Mouse (Mus musculus): Measurements from ENCODE around the gene Gadd45a.

Gene Gadd45a

DNA sequence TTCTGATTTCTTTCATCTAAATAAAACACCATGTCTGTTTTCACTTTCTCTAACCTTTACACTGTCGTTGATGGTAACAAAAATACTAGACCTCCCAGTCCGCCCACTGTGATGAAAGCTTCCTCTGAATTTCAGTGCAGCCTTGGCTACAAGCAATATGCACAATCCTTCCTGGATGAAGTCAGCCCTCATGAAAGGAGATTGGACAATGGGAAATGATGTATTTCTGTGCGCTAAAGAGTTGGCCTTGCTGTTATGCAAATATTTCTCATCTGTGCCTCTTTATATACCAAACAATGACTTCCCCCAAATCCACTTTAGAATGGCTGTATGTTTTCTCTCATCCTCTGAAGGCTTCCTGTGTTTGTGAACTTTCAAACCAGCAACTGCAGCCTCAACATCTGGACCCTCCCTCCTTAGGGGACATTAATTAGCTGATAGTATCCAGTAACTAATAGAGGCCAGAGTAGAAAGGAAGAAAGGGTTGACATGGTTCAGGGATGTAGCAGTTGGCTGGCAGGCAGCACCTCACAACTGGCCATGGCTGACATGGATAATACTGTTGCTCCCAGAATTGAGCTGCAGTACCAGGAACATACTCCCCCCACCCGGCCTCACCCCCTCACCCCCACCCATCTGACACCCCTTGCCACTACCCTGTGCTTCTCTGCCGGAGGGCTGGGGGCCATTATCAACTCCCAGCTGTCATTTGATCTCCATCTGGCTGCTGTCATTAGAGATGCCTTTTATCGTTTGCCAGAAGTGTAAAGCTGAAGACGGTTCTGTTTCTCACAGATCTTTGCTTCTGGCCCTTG is 11.8 kb upstream of the Gadd45a start:
- intact Hi-C loops (cut with DNase I): no loop called here

DNA sequence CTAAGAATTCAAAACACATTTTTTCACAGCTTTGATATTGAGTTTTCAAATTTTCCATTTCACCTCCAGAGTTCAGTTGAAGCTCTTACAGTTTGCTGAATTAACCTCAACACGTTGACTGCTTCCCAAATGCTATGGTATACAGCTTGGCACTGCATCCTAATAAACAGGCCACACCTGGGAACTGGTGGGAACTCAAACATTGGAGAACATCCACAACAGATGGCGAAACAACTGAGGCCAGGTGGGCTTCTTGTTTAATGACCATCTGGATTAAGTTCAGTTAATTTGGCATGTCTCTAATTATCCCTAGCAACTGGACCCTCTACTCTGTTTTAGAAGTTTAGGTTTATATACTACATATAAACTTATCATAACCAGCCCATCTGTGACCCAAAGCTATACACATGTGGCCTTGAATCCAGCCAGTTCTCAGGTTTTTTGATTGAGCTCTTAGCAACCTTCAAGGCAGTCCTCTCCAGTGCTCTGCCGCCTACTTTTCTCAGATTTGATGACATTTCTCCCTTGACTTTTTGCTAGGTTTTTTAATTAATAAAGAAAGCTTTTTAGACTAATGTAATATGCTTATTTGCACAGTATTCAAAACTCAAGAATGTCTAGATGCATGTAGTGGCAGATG is 10.9 kb upstream of the Gadd45a start:
- intact Hi-C loops (cut with DNase I): no loop called here

DNA sequence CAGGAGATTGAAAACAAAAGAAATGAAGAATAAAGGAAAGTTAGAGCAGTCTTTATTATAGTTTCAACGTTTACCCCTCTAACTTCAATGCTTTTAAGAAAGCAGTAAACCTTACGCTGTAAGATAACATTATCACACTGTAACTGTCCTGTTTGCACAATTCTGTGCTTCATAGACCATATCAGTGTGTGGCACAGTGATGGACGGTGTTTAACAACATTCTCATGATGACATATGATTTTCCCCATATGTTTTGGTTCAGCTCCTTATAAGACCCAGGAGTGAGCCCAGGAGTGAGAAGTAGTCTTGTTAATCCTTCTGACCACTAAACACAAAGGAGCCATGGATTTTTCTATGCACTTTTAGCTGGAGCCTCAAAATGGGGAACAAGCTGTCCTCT is 9.7 kb upstream of the Gadd45a start:
- intact Hi-C loops (cut with DNase I): no loop called here

DNA sequence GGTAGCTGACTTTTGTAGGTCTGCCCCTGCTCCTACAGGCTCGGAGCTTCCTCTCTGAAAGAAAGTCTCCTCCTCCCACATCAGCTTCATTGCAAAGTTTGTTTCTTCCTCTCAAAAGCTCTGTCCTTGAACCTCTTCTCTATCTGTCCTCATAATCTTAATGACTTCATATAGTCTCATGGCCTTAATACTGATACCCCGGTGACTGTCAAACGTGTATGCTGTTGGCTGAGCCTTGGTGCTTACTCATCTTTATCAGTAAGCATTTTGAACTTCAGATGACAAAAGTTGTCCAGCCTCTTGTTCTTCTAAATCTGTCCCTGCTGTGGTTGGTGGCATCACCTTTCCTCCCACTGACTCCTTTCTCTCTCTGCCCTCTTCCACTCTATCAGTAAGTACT is 8.2 kb upstream of the Gadd45a start:
- intact Hi-C loops (cut with DNase I): no loop called here

DNA sequence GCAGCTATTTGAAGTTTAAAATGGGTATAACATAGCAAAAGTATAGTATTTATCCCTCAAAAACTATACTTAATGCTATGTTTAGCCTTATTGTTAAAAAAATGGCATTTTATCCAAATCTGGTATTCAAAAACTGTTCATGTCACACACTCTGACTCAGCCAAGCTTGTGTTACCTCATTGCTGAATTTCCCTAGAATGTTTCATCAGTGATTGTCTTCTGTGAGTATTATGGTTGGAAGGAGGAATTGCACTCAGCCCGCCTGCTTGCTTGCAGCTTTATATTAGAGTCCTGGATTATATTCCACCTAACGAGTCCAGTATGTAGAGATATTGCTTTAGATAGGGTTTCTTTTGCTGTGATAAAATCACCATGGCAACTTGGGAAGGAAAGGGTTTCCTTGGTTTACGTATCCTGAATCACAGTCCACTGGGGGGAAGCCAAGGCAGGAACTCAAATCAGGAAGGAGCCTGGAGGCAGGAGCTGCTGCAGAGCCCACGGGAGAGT is 3.7 kb upstream of the Gadd45a start:
- intact Hi-C loops (cut with DNase I): no loop called here

DNA sequence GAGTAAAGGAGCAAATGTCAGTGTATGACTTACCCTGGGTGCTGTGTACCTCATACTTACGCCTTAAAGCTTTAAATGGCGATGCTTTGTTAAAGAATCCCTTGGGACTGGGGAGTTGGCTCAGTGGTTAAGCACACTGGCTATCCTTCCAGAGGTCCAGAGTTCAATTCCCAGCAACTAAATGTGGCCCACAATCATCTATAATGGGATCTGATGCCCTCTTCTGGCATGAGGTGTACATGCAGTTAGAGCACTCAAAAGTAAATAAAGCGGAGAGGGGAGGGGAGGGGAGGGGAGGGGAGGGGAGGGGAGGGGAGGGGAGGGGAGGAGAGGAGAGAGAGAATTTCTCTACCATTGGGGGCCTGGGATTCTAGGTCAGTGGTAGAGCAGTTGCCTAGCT is 1.7 kb upstream of the Gadd45a start:
- intact Hi-C loops (cut with DNase I): loop anchor here (5.0 kb wide), 2 partner anchors 103 to 118 kb away; no protein-coding TSS in a partner anchor

DNA sequence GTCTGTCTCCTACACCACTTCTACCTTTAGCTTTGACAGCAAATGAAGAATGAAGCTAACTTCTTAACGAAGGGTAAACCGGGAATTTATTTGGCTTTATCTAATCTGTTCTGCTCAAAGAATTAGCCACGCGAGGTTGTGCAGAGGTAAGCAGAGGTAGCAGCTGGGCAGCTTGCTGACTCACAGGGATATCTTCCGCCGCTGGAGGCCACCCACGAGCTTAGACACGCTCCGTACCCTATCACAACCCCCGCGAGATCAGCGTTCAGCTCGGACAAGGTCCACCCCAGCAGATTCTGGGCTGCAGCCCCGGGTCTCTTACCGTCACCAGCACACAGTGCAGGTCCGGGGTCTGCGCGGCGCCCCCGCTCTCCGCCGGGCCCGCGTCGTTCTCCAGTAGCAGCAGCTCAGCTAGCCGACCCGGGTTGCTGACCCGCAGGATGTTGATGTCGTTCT is 873 bp downstream of the Gadd45a start:
- intact Hi-C loops (cut with DNase I): loop anchor here (5.0 kb wide), 2 partner anchors 106 to 121 kb away; no protein-coding TSS in a partner anchor

DNA sequence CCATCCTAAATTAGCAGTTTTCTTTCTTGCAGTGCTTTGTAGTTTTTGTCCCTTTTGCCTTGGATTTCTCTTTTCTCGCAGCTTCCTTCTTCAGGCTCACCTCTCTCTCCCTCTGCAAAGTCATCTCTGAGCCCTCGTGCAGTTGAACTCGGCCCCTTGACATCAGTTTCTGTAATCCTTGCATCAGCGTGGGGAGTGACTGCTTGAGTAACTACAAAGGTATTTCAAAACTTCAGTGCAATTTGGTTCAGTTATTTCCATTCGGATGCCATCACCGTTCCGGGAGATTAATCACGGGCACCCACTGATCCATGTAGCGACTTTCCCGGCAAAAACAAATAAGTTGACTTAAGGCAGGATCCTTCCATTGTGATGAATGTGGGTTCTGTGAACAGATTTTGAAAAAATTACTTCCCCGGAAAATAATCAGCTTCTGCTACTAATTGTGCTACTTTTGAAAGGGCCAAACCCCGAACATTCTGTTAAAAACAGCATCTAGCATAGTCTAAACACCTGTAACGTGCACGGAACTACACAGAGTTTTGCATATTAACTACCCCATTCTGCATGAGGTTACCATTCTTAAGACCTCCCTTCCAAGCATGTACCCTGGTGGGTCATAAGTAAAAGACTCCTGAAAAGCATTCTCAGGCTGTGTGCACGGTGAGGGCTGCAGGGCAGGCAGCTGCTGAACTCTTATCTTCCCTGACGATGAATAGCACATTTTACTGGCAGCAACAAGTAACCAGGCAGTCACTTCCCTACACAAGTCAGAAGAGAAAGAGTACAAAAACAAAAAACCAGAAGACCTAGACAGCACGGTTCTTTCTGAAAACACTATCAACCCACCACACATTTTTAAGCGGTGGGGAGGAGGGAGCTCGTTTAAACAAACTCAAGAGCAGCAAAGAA is 1.6 kb downstream of the Gadd45a start:
- intact Hi-C loops (cut with DNase I): loop anchor here (5.0 kb wide), 2 partner anchors 107 to 122 kb away; no protein-coding TSS in a partner anchor

DNA sequence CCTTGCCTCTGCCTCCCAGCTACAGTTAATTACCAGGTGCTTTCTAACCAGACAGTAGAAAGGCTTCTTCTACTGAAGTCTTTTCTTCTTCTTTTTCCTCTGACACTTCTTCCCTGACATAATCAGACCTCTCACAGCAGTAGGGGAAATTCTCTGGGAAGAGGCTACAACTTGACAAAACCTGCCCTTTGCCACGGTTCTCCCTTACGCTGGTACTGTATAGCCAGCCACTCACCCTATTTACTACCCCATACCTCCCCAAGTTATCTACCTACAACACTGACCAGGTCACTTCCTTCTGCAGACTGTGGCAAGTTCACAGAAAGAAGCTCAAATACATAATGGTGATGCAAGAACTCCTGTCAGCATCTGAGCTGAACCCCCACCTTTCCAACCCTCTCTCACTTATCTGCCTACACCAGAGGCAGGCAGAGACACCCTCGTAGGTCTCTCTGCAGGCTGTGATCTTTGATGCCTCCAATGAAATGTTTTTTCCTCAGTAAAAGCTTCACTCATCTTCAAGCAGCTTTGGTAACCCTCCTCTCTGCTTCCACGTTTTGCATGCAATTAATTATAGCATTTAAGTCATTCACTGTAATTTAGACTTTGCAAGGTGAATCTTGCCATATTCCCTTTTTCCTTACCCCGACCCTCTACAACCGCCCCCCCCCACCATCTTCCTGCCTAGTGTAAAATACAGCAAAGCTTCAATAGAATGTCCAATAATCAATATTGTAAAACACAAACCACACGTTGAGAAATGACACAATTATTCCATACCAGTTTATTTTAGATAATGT is 2.7 kb downstream of the Gadd45a start:
- intact Hi-C loops (cut with DNase I): loop anchor here (5.0 kb wide), 3 partner anchors 72 to 123 kb away; no protein-coding TSS in a partner anchor

DNA sequence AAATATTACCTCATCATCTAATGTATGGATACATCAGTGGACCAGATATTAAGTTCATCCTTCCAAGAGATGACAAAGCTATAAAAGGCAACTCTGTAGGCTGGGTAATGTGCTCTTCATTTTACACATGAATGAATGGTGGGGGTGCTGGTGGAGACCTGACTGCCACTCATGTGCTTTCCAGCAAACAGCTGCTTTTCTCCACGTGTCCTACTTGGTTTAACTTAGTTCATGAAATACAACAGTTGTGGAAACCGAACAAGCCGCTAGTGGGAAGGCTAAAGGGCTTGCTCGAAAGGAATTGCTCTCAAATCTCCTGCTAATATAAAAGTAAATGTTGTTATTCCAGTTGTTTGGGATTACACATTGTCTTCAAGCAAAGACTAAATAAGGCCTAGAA is 3.7 kb downstream of the Gadd45a start:
- intact Hi-C loops (cut with DNase I): loop anchor here (5.0 kb wide), 1 partner anchor 71 kb away; no protein-coding TSS in a partner anchor

DNA sequence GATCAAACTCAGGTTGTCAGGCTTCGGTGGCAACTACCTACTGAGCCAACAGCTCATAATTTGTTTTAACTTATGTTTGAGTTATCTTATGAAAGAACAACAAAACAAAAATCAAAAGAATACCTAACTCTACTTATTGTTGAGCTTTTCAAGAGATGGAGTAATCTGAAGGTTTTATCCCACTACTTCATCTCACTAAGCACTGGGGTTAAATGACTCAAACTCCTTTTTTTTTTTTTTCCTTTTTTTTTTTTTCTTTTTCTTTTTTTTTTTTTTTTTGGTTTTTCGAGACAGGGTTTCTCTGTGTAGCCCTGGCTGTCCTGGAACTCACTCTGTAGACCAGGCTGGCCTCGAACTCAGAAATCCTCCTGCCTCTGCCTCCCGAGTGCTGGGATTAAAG is 4.3 kb downstream of the Gadd45a start:
- intact Hi-C loops (cut with DNase I): loop anchor here (5.0 kb wide), 1 partner anchor 71 kb away; no protein-coding TSS in a partner anchor

DNA sequence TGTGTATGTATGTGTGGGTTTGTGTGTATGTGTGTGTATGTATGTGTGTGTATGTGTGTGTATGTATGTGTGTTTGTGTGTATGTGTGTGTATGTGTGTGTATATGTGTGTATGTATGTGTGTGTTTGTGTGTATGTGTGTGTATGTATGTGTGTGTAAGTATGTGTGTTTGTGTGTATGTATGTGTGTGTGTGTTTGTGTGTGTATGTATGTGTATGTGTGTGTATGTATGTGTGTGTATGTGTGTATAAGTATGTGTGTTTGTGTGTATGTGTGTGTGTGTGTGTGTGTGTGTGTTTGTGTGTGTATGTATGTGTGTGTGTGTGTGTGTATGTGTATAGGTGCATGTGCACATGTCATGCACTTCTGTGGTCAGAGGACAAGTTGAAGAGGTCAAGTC is 4.7 kb downstream of the Gadd45a start:
- intact Hi-C loops (cut with DNase I): loop anchor here (5.0 kb wide), 1 partner anchor 70 kb away; no protein-coding TSS in a partner anchor

DNA sequence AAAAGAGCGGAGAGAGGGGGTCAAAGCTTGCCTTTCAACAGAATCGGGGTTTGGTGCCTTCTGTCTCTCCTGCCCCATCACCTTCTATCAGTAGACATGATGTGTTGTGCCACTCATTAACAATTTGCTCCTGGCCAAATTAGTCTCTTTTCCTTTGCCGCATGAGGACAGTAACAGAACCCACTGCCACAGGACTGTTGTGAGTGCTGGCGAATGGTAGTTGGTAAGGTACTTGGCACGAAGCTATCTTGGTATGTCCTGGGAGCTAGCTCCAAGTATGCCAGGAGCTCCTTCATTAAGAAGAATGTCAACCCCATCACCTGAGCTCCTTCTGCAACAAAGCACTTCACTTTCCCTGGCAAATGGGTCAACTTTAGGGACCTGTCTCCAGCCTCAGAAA is 6.4 kb downstream of the Gadd45a start:
- intact Hi-C loops (cut with DNase I): loop anchor here (5.0 kb wide), 1 partner anchor 69 kb away; no protein-coding TSS in a partner anchor

DNA sequence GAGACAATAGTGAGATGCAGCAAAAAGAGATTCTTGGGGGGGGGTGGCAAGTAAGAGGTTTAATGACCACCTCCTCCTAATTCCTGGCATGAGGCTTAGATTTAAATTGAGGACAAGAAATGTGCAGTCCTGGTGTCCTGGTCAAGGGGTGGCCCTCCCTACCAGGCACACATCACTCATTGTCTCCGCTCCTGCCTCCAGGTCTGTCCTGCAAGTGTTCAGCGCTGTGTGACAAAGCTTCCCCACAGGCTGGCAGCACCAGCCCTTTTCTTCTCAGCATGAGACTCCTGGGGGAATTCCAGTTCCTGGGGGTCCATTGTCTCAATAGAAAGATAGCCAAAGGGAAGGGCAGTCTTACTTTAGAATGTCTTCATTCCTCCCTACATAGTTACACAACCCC is 6.8 kb downstream of the Gadd45a start:
- intact Hi-C loops (cut with DNase I): loop anchor here (5.0 kb wide), 1 partner anchor 68 kb away; no protein-coding TSS in a partner anchor

DNA sequence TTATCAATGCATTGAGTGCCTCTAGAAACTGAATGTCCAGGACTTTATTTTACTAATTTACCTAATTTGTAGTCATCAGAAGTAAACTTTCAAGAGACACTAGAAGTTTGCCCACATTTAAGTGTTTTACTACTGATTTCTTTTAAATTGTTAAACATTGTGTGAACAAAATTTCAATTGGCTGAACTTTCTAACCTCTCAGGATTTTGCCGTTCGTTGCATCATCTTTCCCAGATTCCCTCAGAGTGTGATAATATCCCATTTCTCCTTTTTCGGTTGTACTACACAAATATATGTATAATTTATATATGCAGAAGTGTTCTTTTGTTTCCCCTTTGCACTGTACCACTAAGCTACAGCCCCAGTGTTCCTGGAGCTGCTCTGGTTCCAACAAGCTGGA is 7.3 kb downstream of the Gadd45a start:
- intact Hi-C loops (cut with DNase I): loop anchor here (5.0 kb wide), 2 partner anchors 58 to 68 kb away; no protein-coding TSS in a partner anchor

DNA sequence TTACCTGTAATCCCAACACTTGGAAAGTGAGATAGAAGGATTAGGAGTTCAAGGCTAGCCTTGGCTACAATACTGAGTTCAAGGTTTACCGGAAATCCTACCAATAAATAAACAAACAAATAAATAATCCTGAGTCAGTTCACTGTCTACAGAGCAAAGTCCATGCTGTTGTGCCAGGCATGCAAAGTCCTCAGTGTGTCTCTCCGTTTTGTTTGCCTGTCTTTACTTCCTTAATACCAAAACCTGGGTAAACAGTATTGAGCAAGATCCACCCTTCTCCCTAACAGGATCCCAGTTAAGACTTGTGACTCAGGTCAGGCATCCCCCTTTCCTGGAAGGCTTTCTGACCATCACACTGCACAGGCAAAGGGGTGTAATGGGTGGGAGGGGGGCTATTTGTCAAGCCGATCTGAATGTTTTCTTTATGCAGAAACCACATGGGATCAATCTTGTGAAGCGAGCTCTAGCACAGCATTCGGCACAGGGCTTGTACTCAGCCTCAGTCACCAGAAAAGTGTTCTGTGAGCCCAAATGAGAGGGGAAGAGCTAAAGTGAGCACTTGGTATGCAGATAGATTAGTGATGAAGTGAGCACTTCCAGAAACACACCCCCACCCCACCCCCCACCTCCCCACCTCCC is 7.8 kb downstream of the Gadd45a start:
- intact Hi-C loops (cut with DNase I): loop anchor here (5.0 kb wide), 1 partner anchor 57 kb away; no protein-coding TSS in a partner anchor

DNA sequence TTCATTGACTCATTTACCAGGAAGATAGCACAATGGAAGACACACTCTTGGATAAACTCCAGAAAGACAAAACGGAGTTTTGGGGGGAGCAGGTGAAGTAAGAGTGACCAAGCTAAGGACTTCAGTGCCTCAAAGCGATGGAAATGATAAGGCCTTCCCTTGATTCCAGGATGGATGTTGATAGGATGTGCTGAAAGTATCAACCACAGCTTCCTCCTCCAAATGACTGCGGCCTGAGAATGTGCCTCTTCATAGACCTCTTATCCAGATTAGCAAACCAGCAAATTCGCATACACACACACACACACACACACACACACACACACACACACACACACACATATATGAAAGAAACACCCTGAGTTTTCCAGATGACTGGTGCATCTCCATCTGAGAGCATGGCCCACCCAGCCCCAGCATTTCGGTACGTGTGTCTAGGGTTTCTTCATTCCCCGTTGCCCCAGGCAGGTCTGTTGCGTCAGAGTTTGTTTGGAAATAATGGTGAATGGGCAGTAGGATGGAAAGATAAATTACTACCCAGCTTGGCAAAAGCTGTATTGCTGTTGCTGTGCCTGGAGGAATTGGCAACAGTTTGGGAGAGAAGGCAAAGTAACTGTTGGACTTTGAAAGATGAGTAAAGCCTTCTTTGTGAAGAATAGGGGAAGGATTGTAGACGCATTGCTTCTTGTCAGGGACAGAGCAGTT is 9.7 kb downstream of the Gadd45a start:
- intact Hi-C loops (cut with DNase I): loop anchor here (5.0 kb wide), 1 partner anchor 55 kb away; no protein-coding TSS in a partner anchor

DNA sequence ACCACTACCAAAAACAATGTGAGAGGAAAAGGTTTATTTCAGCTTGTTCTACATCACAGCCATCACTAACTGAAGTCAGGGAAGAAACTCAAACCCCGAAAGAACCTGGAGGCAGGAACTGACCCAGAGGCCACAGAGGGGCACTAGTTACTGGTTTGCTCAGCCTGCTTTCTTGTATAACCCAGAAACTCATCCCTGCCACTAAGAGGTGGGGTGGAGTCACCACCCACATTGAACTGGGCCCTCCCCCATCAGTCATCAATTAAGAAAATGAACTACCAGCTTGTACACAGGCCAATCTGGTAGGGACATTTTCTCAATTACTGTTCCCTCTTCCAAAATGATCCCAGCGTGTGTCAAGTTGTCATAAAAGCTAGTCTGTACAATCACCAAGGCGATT is 10.6 kb downstream of the Gadd45a start:
- intact Hi-C loops (cut with DNase I): loop anchor here (5.0 kb wide), 1 partner anchor 54 kb away; no protein-coding TSS in a partner anchor

DNA sequence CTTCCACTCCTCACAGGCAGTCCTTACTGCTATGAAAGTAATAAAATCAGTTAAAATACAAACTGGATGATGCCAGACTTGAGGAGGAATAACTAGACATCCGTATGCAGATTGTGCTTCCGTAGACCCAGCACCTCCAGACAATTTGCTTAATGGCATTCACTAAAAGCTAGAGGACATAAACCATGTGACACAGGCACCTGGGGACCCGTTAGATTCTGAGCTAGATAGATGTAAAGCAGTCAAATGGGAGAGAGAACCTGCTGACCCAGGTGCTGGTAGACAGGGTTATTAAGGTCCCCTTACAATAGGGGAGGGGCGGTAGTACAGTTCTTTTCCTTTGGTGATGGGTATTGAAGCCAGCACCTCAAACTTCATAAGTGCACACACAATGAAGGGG is 13.5 kb downstream of the Gadd45a start:
- intact Hi-C loops (cut with DNase I): no loop called here

Measured in adrenal gland (tissue).